Mouse (Mus musculus): ENCODE measurements around the gene Rab33a.
A peak's percentile ranks its signal among the peaks of the same experiment; 100 is the strongest.

The Rab33a gene

DNA sequence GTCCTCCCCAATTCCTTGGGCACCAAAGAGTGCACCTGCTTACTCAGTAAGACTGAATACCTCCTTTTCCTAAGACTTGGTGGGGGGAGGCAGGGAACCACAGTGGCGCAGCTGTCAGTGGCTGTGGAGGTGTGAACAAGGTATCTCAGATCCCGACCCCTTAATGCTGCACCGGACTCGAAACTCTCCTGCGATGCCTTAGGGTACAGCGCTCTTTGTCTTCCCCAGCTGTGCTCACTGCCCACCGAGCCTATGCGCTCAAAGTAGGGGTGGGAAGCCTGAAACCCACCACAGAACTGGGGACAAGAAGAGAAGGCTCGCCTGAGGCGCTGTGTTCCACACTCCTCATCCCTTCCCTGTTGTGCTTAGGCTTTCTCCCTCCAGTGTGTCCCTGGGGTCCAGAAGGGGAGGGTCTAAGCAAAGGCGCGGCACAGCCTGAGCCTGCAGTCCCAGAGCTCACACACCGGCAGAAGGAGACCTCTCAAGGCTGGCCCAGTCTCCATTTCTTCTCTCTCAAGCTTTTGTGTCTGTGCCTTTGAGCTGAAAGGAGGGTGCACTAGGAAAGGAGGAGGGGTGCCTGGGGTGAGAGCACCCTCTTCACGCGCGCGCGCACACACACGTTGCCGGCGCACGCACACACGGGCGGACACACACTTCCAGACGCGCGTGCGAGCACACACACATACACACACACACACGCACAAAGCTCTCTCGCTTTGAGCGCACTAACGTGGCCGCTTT, at the start of gene Rab33a:
Gene Rab33a, plus strand, starts transcription at position 478 of the 741 bp plus-strand sequence.
- peak; percentile 49 to 52 for DNase-seq (ENCODE audit: low spot score in 2 of 2)

DNA sequence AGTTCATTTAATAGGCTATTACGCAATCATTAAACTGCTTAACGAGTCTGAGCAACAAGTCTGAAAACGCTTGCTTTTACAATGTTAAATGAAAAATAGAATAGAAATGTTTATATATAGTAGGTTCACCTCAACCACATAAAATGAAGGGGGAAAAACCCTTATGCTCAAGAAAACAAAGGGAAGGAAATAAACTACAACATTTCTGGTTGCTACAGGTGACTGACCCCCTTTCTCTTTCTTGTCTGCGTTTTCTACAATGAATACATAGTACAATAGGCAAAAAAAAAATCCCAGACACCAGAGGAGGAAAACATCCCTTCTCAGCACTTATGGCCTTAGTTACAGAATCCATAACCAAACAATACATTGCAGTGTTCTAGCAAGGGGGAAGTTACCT, 38.0 kb upstream of the Rab33a start:
- DNase-seq (ENCODE audit: low spot score in 2 of 2), result no peak

DNA sequence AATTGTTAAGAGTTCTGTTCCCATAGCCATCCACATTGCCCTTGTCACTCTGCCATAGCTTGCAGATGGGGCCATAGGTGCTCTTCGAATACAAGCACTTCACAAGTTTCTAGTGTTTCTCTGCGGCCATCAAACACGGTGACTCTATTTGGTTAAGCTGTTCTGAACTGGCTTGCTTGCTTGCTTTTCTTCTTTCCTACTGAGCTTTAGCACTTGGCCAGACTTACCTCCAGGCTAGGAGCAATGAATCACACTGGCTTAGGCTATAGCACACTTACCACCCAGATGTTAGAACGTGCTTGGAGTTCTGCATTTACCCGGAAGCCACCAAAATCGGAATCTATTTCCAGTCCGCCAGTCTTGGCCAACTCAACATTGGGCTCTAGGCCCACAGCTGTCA, 37.4 kb upstream of the Rab33a start:
- DNase-seq (ENCODE audit: low spot score in 2 of 2), result no peak

DNA sequence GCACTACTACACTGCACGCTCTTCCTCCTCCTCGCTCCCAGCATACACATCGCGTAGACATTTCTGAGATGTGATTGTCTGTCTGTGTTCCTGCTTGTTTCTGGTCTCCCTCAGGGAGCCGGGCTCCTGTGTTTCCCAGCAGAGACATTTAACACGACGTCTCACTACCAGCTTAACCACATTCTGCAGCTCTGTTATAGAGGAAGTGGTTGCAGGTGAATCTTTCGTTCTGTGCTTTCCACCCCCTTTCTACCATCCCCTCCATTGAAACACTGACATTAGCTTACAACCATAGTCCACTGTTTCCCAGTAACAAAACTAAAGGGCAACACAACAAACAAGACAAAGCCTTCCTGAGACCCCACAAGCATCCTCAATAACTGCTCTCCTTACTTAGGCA, 25.3 kb upstream of the Rab33a start:
- no peak for DNase-seq (ENCODE audit: low spot score in 2 of 2)

DNA sequence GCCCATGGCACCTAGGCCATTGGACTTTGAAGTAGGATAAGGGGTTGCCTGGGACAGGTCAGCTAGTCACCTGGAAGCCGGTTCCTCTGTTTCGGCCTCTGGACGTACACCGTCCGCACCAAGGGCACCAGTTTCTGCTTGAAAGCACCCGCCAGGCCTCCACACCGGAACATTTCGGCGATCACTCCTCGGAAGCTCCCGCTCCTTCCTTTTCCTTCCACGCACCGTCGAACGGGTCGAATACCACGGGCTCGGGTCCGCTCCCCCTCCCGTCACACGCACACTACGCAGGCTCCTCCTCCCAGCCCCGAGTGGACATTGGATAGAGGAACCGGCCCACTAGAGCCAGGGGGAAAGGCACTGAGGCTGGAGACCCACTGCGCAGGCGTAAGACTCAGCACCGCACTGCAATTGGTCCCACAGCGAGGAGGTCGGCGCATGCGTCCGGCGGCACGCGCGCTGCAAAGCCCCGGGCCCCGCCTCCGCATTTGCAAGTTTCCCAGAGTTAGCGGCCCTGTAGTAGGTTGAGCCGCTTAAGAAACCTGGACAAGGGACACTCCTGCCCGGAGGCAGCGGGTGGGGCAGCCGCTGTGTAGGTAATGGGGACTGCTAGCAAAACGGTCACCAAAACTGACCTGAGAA, 5.8 kb upstream of the Rab33a start, which contains the start of gene Aifm1:
Gene Aifm1, minus strand, starts transcription at position 398 of the 642 bp plus-strand sequence.
- DNase-seq (ENCODE audit: low spot score in 2 of 2), result peak; percentile 83 to 84

DNA sequence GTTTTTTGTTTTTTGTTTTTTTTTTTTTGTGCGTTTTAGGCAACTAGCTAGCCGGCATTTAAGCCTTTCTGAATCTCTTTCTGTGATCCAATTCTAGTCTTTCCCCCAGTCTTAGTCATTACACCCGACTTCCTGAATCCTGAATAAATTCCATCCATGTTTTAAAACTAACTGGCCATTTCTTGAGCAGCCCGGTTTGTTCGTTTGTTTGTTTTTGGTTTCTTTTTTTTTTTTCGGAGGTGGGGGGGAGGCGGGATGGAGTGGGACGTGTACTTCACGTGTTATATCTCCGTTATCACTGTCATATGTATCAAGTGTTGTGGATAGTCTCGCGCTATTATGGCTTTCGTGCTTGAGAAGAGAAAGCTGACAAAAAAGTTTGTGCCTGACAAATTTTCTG, 5.3 kb upstream of the Rab33a start:
- DNase-seq (ENCODE audit: low spot score in 2 of 2), result no peak

DNA sequence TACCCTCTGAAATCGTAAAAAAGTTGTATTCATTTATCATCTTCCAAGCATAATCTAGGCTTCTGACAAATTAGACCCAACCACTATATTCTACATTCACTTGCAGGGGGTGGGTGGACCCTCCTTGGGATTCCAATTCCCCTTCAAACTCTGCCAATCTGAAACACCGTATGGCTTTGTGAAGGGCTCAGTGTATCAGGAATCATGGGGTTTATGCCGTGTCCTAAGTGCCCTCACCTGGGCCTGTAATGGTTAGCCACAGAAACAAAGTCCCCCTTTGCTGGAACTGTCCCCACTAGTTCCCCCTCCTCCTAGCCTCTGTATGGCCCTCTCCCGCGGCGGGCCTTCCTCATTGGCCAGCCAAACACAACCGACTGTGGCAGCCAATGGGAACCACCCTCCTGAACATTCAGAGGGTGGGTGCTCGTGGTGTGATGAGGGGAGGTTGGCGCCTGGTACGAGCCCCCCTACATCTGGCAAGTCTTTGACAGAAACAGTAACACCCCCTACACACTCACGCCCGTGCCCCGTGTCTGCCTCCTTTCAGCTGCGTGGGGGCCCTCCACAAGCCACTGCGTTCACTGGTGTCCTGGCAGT, 776 bp upstream of the Rab33a start:
- peak; percentile 21 to 34 for DNase-seq (ENCODE audit: low spot score in 2 of 2)

DNA sequence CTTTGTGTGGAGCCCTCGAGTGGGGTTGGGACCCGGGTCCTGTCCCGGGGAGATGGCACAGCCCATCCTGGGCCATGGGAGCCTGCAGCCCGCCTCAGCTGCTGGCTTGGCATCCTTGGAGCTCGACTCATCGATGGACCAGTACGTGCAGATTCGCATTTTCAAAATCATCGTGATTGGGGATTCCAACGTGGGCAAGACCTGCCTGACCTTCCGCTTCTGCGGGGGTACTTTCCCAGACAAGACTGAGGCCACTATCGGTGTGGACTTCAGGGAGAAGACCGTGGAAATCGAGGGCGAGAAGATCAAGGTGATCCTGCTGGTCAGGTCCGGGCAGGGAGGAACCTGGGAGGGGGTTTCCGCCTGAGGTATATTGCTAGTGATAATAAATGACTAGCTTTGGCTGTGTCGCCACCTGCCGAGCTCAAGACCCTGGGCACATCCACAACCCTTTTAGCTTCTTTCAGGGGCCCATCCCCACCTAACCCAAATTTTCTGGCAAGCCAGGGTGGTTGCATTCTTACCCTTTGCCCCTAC, 532 bp downstream of the Rab33a start:
- peak in 1 of 2 experiments; percentile 17 for DNase-seq (ENCODE audit: low spot score in 2 of 2)

DNA sequence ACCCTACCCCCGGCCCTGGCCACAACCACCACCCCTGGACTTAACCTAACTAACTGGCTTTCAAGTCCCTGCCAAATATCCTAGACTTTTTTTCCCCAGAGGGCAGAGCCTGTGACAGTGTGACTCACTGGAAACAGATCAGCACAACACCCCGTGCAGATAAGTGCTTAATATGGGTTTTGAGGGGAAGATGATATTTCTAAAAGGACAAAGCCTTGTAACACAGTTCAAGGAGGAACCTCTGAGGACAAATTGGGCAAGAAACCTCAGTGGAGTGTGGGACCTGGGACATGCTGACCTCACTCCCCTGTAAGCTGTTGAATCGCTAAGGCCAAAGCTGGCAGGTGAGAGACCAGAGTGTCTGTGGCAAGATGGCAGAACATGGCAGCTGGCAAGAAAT, 2.6 kb downstream of the Rab33a start:
- no peak for DNase-seq (ENCODE audit: low spot score in 2 of 2)

DNA sequence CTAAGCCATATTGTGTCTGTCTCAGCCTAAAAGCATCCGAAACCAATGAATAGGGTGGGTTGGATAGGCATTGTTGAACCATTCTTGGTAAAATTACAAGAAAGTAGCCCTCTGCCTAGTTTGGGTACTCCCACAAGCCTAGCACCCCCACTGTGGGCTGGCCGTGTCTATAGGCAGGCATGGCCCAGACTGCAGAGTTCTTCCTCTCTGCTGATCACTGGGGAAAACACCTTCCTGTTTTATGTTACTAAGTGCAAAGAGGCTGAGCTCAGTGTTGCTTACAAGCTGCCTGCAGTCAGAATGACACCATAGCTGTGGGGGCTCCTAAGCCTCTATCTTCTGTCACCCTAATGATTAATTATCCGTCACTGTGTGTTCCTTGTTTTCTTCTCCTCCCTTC, 4.4 kb downstream of the Rab33a start:
- peak in 1 of 2 experiments; percentile 18 for DNase-seq (ENCODE audit: low spot score in 2 of 2)

DNA sequence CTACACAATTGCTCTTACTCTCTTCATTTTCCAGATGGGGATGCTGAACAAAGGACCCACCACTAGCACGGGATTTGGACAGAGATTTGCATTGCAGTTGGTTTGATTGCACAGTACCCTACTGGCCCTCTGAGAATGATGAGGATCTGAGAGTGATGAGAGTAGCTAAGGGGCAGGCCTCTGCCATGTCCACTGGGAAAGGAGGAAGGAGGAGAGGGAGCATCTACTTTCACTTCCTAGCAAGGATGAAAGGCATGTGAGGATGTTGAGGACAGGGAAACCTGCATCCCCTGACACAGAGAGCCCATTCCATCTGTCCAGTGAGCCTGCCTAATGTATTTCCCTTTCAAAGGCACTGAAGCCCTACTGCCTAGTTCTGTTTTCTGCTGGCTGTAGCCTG, 6.2 kb downstream of the Rab33a start:
- DNase-seq (ENCODE audit: low spot score in 2 of 2), result no peak

DNA sequence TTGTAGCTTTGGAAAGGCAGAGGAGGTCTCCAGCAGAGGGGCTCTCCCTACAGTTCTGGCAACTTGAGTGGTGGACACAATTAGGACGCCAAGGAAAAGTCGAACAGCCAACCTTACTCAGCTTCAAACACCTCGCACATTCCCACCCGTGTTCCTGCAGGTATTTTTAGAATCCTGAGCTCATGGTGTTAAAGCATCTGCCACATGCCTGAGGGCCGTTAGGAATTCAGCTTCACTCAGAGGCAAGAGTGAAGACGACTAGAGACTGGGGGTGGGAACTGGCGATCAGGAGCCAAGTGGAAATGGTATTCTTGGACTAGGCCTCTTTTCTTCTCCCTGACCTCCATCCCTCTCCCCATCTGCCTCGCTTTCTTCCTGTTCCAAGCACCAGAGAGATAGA, 6.8 kb downstream of the Rab33a start:
- DNase-seq (ENCODE audit: low spot score in 2 of 2), result peak; percentile 57 to 61

DNA sequence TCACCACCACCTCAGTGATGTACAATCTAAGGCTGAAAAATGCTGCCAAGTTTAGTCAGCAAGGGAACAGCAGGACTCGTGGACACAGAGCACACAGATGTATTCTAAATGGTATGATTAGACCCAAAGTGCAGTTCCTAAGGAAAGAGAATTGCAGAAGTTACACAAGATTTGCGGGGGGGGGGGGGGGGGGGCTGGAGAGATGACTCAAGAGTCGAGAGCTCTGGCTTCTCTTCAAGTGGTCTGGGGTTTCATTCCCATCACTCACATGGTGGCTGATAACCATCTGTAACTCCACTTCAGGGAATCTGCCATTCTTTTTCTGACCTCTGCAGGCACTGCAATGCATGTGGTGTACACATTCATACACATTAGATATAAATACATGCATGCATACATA, 7.3 kb downstream of the Rab33a start:
- no peak for DNase-seq (ENCODE audit: low spot score in 2 of 2)

DNA sequence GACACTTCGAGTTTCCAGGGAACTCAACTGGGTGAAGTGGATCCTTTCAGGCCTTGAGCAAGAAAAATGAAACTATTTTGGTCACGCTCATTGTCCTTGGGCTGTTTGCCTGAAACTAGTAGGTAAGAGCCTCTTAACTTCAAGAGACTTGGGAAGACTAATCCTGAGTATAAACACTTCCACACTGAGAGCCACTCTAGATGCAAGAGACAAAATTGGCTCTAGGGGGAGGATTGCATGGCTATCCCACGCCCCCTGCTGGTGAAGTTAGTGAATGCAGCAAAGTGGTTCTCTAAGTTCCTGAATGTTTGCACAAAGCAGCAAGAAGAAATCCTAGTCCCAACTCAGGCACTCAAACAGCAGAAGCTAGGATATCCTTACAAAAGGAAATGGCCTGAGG, 13.1 kb downstream of the Rab33a start:
- peak; percentile 84 to 85 for DNase-seq (ENCODE audit: low spot score in 2 of 2)
